Mouse (Mus musculus): Measurements from ENCODE around the gene Cavin3.

DNA sequence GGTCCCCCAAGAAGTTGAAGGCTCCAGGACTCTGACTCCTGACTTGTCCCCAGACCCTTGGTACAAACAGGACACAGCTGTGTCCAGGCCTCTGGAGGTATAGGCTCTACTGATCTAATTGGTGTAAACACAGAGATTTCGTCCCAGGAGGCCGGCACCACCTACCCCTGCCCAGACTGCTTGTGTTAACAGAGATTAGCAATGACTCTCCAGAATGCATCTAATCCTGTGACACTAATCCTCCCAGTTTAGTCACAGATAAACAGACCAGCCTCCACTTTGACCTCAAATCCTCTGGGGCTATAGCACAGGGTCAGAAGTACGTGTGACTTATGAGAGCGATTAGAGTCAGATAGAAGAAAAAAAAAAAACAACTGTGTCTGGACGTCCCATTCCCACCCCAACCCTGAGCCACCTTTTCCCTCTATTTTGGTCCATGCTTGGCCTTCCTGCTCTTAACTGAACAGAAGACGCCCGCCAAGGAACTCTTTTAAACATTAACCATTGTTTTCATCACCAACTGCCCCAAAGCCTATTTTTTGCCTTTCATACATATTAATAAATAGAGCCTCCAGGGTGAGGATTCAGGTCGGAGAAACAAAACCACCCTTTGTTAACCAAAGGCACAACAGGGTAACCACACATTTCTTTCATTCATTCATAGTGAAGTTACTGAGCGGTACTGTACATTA lies 34.7 kb upstream of the Cavin3 start:
- no peak for TF ChIP-seq CTCF (IDR thresholded peaks at IDR 0.05; ENCODE audit: low read depth)
- no peak for TF ChIP-seq EP300 (IDR thresholded peaks at IDR 0.05; ENCODE audit: low read depth)
